Mouse (Mus musculus) spleen, postnatal 4 days (tissue): ENCODE results near the gene Hs3st6.
A peak's percentile ranks its signal among the peaks of the same experiment; 100 is the strongest.
"Not testable (repeated sequence)": the region's sequence is repeated elsewhere in the genome, so short reads cannot be mapped to it uniquely, and the experiment has no call there.

Source experiments
- DNase-seq, 2 experiments: peaks; one replicate each; pipeline ENCODE4 v3.0.0; 2022; ENCODE audit warnings: low spot score in 2 of 2

Gene Hs3st6

GRCm38 (mm10) chr17:24752415-24753394, at the start of gene Hs3st6:
Hs3st6 (plus strand) TSS chr17:24752988.
- DNase-seq, result no peak

GRCm38 (mm10) chr17:24705821-24706220, 47.0 kb upstream of the Hs3st6 start:
- no peak for DNase-seq

- DNase-seq, result peak; percentile 90 to 96
These were observed 45.6 kb upstream of the Hs3st6 start, which contains the start of gene Tbl3 for GRCm38 (mm10) chr17:24706982-24707800. Tbl3 (minus strand) TSS chr17:24707660.

GRCm38 (mm10) chr17:24707801-24708425, 44.9 kb upstream of the Hs3st6 start:
- no peak for DNase-seq

GRCm38 (mm10) chr17:24708646-24709045, 44.1 kb upstream of the Hs3st6 start:
- no peak for DNase-seq

- DNase-seq, result no peak
These were observed 37.2 kb upstream of the Hs3st6 start for GRCm38 (mm10) chr17:24715556-24715955.

GRCm38 (mm10) chr17:24716166-24716682, 36.6 kb upstream of the Hs3st6 start:
- DNase-seq, result peak in 1 of 2 experiments; percentile 58

- peak in 1 of 2 experiments; percentile 55 for DNase-seq
These were observed 34.8 kb upstream of the Hs3st6 start, which contains the start of the genes Rnf151 and Rps2 for GRCm38 (mm10) chr17:24717943-24718342. Rnf151 (minus strand) TSS chr17:24718063. Rps2 (plus strand) TSS chr17:24718116.

GRCm38 (mm10) chr17:24718938-24719337, 33.9 kb upstream of the Hs3st6 start:
- not testable (repeated sequence) for DNase-seq

- DNase-seq, result peak; percentile 97 to 98
These were observed 33.1 kb upstream of the Hs3st6 start for GRCm38 (mm10) chr17:24719494-24720222.

- peak in 1 of 2 experiments; percentile 62 for DNase-seq
These were observed 32.2 kb upstream of the Hs3st6 start for GRCm38 (mm10) chr17:24720616-24721015.

- not testable (repeated sequence) for DNase-seq
These were observed 31.3 kb upstream of the Hs3st6 start for GRCm38 (mm10) chr17:24721383-24721955.

- DNase-seq, result peak in 1 of 2 experiments; percentile 61
These were observed 30.4 kb upstream of the Hs3st6 start for GRCm38 (mm10) chr17:24722220-24722924.

GRCm38 (mm10) chr17:24723122-24723880, 29.5 kb upstream of the Hs3st6 start:
- peak in 1 of 2 experiments; percentile 60 for DNase-seq

- peak in 1 of 2 experiments; percentile 47 for DNase-seq
These were observed 29.0 kb upstream of the Hs3st6 start for GRCm38 (mm10) chr17:24723881-24724180.

- peak; percentile 97 to 100 for DNase-seq
These were observed 28.6 kb upstream of the Hs3st6 start, which contains the start of gene Ndufb10 for GRCm38 (mm10) chr17:24724184-24724583. Ndufb10 (minus strand) TSS chr17:24724478.

- no peak for DNase-seq
These were observed 27.0 kb upstream of the Hs3st6 start for GRCm38 (mm10) chr17:24725637-24726390.

GRCm38 (mm10) chr17:24727618-24728017, 25.2 kb upstream of the Hs3st6 start, which contains the start of gene Rpl3l:
Rpl3l (plus strand) TSS chr17:24727820.
- peak in 1 of 2 experiments; percentile 57 for DNase-seq
